Mouse (Mus musculus) testis, adult 2 months (tissue): ENCODE results near the gene Opa1.

Experiments
- CTCF ChIP-seq: fragments of 200-500 bp; IDR thresholded peaks from 2 replicates; pipeline ENCODE4 v1.5.1; 2012; ENCODE audit warnings: low read depth, mild to moderate bottlenecking, inconsistent platforms, low read length, moderate library complexity; ENCODE audit not compliant: control insufficient read depth, insufficient read depth, insufficient replicate concordance
- POLR2A ChIP-seq: fragments of 200-500 bp; IDR thresholded peaks from 2 replicates; pipeline ENCODE4 v1.6.1; 2012; ENCODE audit warnings: low read depth, mild to moderate bottlenecking, inconsistent platforms, low read length, moderate library complexity; ENCODE audit not compliant: control insufficient read depth

GRCm38 (mm10) chr16:29579167-29579786 lies at the start of gene Opa1:
- peak; percentile 85 for TF ChIP-seq POLR2A
- TF ChIP-seq CTCF: no peak
